Mouse (Mus musculus) right cerebral cortex, adult 2 months (tissue): ENCODE data around the gene Rabgap1l.
A peak's percentile ranks its signal among the peaks of the same experiment; 100 is the strongest.

Experiments used
- DNase-seq, 2 experiments: peaks; one replicate each; pipeline ENCODE4 v3.0.0; 2021 to 2022; ENCODE audit warnings: low spot score in 2 of 2

Gene Rabgap1l

DNA sequence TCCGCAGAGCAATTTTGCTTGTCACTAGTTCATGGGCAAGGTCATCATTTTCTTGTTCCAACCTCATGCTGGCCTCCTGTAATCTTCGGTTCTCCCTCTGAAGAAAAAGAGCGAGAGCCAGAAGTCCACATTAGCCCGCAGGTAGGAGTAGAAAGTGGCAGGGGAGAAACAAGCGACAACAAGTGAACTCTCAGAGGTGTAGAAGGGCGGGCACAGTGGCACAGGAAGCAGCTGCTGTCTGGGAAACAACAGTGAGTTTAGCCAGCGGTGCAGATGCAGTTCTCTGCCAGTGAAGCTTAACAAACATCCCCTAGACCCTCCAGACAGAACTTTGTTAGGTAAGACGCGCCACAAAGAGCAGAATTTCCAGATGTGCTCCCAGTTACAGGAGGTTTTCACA lies 545.5 kb downstream of the Rabgap1l start:
- DNase-seq: no peak

DNA sequence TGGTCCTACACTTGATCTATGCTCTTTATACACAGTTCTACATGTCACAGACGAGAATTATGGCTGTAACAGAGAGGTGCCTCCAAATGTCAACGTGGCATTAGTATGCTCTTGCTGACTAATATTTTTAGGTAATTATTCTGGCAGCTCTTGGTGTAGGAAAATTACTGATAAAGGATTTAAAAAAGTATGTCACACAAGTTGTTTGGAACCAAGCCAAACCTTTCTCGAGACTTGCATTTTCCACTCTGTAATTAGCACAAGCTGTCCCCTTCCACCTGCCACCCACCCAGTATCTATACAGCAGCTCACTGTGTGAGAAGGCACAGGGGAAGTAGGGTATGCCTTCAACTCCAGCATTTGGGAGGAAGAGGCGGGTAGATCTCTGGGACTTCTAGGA lies 546.2 kb downstream of the Rabgap1l start:
- peak in 1 of 2 experiments; percentile 50 for DNase-seq

DNA sequence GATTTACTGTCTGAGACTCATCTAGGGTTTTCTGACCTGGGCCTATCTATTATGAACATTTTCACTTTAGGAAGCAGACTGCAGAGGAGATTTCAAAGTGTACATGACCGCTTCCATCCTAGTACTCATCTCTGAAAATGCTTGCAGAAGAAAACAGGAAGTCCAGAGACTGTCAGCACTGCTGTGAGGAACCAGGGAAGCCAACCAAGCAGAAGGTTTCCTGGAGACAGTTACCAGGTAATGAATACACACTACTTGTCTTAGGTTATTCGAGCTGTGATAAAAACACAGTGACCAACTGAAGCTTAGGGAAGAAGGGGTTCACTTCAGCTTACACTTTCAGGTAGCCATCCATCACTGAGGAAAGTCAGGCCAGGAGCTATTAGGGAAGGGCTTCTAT lies 547.1 kb downstream of the Rabgap1l start:
- DNase-seq: no peak

DNA sequence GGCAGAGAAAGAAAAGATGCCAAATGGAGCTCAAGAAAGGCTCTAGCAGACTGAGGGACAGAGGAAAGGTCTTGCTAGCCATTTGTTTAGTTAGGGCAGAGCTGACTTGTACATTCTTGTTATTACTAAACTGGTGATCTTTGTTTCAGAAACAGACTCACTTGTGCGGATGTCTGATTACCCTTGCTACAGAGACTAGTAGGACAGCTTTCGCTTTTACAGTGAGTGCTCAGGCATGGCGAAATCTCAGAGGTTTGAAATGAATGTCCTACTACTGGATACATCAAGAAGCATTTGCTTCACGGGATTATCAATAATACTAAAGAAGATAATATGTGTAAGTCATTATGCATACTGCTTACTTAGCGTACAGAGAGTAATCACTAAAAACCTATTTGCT lies 548.3 kb downstream of the Rabgap1l start:
- DNase-seq: no peak

DNA sequence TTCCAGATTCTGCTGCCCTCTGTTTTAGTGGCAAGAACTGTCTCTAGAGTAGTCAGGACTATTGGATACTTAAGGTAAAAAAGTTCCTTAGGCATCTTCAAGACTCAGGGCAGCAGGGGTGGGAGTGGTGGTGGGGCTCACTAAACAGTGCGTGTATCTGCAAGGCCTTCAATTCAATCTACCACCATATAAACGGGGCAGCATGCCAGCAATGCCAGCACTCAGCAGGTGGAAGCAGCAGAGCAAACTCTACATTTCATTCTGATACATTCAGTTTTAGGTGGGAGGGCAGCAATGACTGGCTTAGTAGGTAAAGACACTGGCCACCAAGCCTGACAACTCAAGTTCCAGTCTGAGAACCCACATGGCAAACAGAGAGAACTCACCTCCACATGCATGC lies 552.9 kb downstream of the Rabgap1l start:
- DNase-seq: no peak

DNA sequence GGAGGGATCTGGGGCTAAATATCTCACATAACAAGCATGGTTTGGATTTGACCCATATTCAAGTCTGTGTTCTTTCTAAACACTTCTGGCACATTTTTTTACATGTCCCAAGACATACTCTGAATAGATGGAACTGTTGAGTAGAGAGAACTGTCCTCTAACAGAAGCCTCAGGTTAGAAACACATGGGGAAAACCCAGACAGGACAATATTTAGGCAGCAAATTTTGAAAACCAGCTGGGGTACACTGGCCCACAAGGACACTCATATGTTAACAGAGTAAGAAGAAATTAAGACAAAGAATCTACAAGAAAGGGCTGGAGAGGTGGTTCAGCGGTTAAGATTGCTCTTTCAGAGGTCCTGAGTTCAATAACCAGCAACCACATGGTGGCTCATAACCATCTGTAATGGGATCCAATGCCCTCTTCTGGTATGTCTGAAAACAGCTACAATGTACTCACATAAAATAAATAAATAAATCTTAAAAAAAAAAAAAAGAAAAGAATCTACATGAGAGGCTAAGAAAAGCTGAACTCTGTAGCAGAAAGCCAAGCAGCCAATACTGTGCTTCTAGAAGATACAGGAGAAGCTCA lies 554.1 kb downstream of the Rabgap1l start:
- no peak for DNase-seq

DNA sequence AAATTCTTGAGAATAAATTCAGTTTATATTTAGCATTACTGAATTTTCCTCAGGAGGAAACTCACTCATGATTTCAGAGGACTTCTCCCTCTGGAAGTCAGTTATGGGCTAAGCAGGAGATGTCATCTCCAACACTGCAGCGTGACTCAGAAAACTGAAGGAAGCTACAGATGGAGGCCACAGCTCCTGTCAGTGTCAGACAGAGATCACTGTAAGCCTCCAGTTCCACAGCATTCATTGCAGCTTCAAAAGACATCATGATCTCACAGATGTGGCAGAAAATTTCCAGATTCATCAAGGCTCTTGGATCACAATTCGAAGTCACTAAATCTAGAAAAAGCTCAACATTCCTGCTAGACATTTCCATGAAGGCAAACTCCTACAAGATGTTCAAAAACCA lies 555.0 kb downstream of the Rabgap1l start:
- DNase-seq: no peak

DNA sequence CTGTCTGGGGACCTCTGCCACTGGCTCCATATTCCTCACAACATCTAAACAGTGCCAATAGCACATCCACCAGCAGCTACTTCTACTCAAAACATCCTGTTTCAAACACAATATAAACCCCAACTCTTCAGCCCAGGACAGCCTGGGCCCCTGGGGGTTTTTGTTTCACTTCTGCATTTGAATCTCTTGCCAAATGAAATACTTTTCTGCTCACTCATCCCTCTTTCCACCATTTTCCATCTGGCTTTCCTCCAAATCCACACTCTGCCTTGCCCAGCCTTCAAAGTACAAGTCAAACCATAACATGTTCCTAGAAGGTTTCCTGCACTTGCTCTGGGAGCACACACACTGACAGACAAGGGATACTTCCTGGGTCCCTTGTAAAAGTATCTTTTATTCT lies 559.1 kb downstream of the Rabgap1l start:
- no peak for DNase-seq

DNA sequence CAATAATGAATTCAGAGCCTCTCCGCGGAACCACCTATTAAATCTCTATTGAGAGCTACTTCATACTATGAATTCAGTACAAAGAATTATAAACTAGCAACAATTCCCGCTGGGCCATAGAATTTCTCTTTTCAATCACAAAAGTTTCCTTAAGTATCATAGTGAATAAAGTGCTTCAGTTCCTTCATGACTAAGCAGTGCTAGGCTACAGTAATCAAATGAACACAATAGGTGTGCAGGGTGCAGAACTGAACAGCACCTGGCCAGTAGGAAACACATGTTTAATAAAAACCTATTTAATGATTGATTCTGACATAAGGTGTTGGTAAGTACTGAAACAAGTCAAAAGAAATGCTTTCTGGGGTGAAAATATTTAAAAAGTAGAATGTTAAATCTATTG lies 560.9 kb downstream of the Rabgap1l start:
- no peak for DNase-seq

DNA sequence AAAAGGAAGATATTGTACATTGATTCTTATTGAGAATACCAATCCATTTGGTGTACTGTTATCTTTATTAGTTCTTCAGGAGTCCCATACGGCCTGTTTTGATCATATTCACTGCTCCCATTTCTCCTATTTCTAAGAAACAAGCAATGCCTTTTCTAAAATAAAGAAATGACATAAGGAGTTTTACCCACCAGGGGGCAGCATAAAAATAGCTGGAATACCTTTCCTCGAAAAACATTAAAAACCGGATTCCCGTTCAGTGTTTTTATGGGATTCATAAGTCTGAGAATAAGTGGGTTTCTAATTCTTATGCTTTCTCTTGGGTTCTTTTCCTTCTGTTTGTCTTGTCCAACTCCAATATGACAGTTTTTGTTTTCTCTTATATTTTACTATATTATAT lies 562.0 kb downstream of the Rabgap1l start:
- DNase-seq: peak in 1 of 2 experiments; percentile 44

DNA sequence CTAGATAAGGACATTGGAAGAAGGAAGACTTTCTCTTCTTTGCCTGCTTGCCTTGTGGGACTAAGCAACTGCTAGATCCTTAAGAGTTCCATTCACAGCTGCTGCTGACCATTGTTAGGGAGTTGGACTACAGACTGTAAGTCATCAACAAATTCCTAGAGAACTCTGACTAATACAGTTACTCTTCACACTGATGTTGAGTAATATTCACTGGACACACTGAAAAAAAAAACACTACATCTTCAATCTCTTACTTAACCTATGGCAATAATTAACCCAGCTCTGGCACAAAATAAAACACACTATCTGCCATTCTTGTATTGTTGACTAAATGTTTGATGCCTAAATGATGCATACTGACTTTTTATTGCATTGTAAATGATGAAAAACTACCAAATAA lies 565.2 kb downstream of the Rabgap1l start:
- DNase-seq: no peak

DNA sequence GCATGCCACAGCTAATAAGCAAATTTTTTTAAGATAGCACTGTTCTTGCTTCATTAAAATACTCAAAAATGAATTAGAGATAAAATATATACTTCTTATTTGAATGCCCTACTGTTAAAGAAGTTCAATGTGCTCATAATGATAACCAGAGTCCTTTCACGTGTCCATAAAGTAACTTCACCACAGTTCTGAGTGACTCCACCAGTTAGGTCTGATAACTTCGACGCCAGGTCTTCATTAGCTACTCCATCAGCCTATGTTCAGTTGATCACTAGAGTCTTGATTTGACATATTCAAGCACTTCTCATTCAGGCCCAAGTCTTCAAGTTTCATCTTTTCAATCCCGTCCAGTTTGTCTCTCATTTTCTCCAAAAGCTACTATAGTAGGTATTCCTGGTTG lies 565.8 kb downstream of the Rabgap1l start:
- DNase-seq: no peak

DNA sequence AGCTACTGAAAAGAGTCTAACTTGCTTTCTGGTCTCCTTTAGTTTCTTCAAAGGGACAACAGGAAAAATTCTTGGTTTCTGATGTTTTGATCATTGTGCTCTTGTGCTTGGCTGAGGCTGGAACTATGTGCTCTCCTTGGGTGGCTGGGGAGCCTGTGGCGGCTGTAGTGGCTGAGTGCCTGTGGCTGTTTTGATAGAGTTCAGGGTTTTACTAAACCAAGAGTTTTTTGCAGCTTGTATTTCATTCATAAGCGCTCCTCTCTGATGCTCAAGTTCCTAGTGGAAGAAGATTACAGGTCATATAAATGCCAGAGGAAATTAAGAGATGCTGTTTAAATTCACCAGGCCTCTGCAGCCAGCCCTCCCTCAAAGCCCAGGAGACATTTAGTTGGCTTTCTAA lies 568.9 kb downstream of the Rabgap1l start:
- no peak for DNase-seq

DNA sequence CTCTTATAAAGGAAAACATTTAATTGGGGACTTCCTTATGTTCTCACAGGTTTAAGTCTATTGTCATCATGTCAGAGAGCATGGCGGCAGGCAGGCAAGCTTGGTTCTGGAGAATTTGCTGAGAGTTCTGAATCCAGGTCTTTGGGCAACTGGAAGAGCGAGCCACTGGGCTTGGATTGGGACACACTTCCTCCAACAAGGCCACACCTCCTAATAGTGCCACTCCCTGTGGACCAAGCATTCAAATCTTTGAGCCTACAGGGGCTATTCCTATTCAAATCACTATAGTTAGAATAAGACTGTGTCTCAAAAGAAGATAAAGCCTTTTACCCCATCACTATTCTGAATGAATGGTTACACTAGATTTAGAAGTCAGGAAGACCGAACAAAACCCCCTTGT lies 575.1 kb downstream of the Rabgap1l start:
- no peak for DNase-seq

DNA sequence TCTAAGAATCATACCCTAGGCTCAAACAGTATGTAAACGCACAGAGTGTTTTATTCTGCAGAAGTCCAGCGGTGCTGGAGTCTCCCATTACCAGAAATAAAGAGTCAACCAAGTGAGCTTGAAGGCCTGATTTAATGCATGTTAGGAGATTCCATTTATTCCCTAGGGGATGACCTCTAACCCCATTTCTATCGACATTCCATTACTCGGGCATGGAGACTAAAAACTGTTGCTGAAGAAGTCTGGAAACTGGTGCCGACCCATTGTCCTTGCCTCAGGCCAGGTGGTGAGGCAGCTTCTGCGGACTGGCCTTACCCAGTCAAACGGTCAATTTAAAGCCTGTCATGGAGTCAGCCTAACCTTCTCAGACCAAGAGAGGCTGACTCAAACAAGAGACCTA lies 578.8 kb downstream of the Rabgap1l start:
- DNase-seq: no peak

DNA sequence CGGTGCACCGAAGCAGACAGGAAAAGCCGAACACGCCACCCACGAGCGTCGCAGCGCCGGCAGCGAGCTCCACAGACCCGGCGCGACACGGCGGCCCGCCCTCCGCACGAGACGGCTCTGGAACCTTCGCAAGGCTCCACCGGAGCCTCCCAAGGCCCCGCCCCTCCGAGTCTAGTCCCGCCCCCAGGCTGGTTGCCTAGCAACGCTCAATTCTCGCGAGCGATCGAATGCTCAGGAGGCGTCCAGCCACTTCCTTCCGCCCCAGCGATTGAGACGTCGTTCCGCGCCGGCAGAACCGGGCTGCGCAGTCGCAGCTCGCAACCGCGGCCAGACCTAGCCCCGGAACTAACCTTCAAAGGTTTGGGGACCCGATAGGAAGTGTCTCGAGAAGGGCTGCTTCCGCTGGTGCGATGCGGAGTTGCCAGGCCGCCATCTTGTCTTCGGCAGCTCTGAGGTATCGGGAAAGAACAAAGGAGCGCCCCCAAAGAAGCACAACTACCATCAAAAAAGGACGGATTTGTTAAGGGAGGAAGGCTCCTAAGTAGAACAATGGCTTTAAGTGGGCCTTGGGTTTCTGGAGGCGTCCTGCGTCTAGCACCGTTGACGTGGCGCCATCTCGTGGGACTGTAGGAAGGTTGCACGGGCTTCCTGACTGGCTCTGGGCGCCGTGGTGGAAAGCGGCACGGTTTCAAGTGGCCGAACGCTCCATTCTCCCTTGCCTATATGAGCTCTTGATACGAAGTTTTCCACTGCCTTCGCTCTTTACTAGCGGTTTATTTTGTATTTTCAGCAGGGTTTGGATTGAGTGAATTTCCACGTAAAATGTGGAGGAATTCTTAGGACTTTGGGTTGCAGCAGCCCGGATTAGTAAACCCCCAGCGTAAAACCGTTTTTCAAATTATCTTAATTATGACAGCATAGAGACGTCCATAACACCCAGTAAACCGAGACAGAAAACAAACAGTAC lies 580.0 kb downstream of the Rabgap1l start, which contains the start of gene Cacybp:
Cacybp (minus strand) TSS at position 173 of the 967 bp plus-strand sequence.
- DNase-seq: peak; percentile 99

DNA sequence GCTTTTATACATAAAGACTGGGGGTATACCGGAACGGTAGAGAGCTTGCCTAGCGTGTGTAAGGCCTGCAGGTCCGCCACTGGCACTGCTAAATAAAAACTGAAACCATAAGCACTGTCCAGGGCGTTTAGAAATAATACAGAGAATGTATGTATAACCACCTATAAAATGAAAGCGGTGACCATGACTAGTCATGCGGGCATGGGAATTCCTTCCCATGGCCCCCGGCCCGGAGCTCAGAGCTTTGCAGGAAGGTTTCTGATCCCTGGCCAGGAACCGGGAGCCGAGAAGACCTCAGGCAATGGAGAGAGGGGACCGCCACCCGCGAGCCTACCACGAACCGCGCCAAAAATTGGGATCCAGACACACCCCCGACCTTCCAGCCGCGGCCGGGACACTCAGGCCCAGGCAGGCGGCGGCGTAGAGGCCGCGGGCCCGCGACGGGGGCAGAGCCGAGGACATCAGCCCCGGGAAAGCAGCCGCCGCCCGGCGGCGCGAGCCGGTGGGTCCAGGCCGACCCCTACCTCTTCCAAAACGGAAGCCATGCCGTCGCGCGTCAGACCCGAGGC lies 580.8 kb downstream of the Rabgap1l start:
- peak; percentile 43 to 50 for DNase-seq

DNA sequence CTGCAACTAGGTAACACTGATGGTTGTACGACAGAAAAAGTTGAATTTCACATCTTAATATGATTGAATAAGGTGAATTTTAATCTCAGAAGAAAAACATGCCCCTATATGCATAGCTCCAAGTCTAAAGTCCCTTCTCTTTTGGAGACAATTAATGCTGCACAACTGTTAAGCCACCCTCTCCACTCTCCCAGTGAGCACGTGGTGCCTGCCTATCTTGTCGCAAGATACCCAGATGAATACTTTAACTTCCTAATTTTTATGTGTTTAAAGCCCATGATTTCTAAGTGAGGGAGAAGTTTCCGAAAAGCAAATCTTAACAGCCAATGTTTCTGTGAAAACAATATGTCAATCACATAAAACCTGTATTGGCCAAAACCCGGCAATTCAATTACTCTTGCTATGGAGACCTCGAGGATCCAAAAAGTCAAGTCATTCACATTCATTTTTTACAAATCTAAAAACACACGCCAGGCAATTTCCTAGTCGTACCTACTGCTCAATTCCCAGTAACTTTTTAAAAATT lies 581.4 kb downstream of the Rabgap1l start:
- no peak for DNase-seq

DNA sequence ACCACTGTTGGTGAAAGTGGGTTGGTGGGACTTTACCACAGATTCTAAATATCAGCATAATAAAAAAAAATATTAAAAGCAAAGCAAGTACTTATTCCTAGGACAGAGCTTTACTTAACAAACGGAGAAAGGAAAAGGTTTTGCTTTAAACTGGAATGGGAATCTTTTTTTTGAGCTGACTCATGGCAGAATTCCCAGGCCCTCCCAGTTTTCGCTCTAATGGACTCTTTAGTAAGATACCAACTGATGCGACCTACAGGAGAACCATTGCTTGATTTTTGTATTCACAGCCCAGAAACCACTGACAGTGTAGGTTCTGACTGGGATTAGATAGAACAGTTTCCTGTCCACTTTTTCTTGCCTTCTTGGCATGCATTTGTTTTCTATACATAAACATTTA lies 582.4 kb downstream of the Rabgap1l start:
- no peak for DNase-seq

DNA sequence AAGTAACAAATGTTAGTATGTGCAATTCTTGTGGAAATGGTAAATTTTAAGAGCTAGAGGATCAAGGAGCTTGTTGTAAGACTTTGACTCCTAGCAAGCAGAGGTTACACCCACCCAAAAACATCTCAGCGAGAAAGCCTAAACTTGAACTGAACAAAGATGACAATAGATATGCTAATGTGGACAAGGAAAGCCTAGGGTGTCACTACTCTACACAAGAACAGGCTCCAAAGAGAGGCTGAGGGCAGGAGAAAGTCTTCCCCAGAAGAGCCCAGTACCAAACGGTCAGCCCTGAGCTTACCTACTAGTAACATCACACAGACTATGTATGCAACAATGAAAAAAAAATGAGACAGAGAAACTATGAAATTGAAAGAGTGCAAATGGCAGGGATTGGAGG lies 583.2 kb downstream of the Rabgap1l start:
- DNase-seq: no peak

DNA sequence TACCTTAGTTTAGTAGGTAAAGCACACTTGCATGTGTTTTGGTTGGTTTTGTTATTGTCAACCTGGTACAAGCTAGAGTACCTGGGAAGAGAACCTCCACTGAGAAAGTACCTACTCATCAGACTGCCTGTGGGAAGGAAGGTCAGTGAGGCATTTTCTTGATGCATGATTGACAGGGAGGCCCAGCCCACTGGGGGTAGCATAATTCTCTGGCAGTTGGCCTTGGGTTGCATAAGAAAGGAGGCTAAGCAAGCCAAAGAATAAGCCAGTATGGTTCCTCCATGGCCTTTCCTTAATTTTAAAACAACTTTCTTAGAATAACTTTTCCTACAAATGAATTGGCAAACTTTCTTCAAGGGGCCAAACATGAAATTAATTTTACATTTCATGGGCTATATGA lies 587.5 kb downstream of the Rabgap1l start:
- DNase-seq: no peak

DNA sequence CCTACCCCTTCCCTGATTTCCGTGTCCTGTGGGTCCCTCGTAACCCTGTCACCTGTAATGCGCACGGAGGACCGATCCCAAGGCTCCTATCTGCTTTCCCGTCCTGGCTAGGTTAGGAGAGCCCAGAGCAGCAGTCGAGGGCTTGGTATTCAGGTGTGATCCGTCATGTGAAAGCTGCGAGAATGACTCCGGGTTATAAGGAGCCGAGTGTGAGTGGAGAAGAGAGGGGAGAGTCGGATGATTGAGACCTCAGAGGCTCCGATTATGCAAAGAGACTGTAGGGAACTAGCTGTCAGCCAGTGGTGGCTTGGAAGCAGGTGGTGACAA lies 597.7 kb downstream of the Rabgap1l start:
- DNase-seq: no peak
